Mouse (Mus musculus) kidney, postnatal 0 days (tissue): ENCODE measurements around the gene Sec61b. TPM values are rescaled to one million over a fixed set of nuclear protein-coding genes. Genes with fewer than 3 reads are reported as not detected.
A peak's percentile ranks its signal among the peaks of the same experiment; 100 is the strongest.

Experiments used
- ATAC-seq: fragments of 200-750 bp; cut with Nextera tagmentation; replicated peaks from 2 replicates; pipeline ENCODE4 v1.8.0; 2017; ENCODE audit warnings: low read depth, moderate number of reproducible peaks, moderate TSS enrichment, moderate library complexity; ENCODE audit not compliant: low FRiP score
- DNase-seq: peaks from one replicate; pipeline ENCODE4 v3.0.0-alpha.2; 2016; ENCODE audit warnings: low spot score
- H3K27ac ChIP-seq: fragments of 300-500 bp; sonication (generic); 2 replicates; pipeline ENCODE4 v1.5.1; 2014; ENCODE audit warnings: mild to moderate bottlenecking
- H3K27me3 ChIP-seq: fragments of 300-500 bp; sonication (generic); 2 replicates; pipeline ENCODE4 v1.6.1; 2014; ENCODE audit warnings: low read length, mixed read lengths; ENCODE audit not compliant: insufficient read depth
- H3K36me3 ChIP-seq: fragments of 300-500 bp; sonication (generic); 2 replicates; pipeline ENCODE4 v1.6.1; 2014; ENCODE audit warnings: low read length, mixed read lengths; ENCODE audit not compliant: insufficient read depth
- H3K4me1 ChIP-seq: fragments of 300-500 bp; sonication (generic); replicated peaks from 2 replicates; pipeline ENCODE4 v1.6.1; 2014; ENCODE audit warnings: antibody characterized with exemption, low read length, mixed read lengths; ENCODE audit not compliant: insufficient read depth
- H3K4me2 ChIP-seq: fragments of 300-500 bp; sonication (generic); 2 replicates; pipeline ENCODE4 v1.6.1; 2014; ENCODE audit warnings: mild to moderate bottlenecking, low read length, moderate library complexity, mixed read lengths
- H3K4me3 ChIP-seq: fragments of 300-500 bp; sonication (generic); replicated peaks from 2 replicates; pipeline ENCODE4 v1.5.1; 2014; ENCODE audit warnings: low read depth, low read length
- H3K9ac ChIP-seq: fragments of 300-500 bp; sonication (generic); 2 replicates; pipeline ENCODE4 v1.6.1; 2014; ENCODE audit warnings: low read depth, low read length
- H3K9me3 ChIP-seq: fragments of 300-500 bp; sonication (generic); replicated peaks from 2 replicates; pipeline ENCODE4 v1.6.1; 2016; ENCODE audit warnings: low read length, inconsistent platforms, mixed read lengths
- CTCF ChIP-seq: IDR thresholded peaks from 2 replicates; pipeline ENCODE4 v1.5.1; 2016; ENCODE audit warnings: antibody characterized with exemption, low read depth, mild to moderate bottlenecking, moderate library complexity
- WGBS: fragments of 180-500 bp; shearing (Covaris S2); extraction: QIAGEN DNeasy Blood & Tissue Kit; methylation state at CpG from one replicate; pipeline ENCODE4 v1.1.7; 2014; 5-methylcytosine and 5-hydroxymethylcytosine counted together
- polyA plus RNA-seq: library from polyadenylated mRNA; unstranded; fragments of >200 nt; fragmentation: Nextera tagmentation; extraction: Ambion mirVana; gene quantifications from 2 replicates; pipeline ENCODE4 v1.2.1, GENCODE M21; 2015

Gene Sec61b
- polyA plus RNA-seq, 1 experiment from 2014 or later = 445 TPM

- no peak overlapping the region for H3K4me2 ChIP-seq
- no peak for ATAC-seq
- TF ChIP-seq CTCF = no peak
- WGBS = 35% methylated on average over 5 of the region's 5 CpGs
- H3K4me3 ChIP-seq = no peak overlapping the region
- H3K27me3 ChIP-seq = no peaks in the 10 kb centered on the region
- no peak for DNase-seq
- H3K36me3 ChIP-seq = no peaks in the 10 kb centered on the region
- no peak overlapping the region for H3K27ac ChIP-seq
- H3K4me1 ChIP-seq = no peaks in the 10 kb centered on the region
- H3K9me3 ChIP-seq = no peaks in the 10 kb centered on the region
- H3K9ac ChIP-seq = no peak overlapping the region
These were observed 25.3 kb upstream of the Sec61b start for GRCm38 (mm10) chr4:47449116-47449515.

GRCm38 (mm10) chr4:47449586-47450522, 24.6 kb upstream of the Sec61b start:
- Histone ChIP-seq H3K4me2 (no peak overlapping the region), H3K9ac (no peak overlapping the region), H3K27me3 (no peaks in the 10 kb centered on the region), H3K36me3 (no peaks in the 10 kb centered on the region), H3K9me3 (no peaks in the 10 kb centered on the region), H3K4me3 (no peak overlapping the region), H3K4me1 (no peaks in the 10 kb centered on the region), H3K27ac (no peak overlapping the region)
- no peak for TF ChIP-seq CTCF
- DNase-seq (no peak), ATAC-seq (no peak)
- 28% methylated on average over 18 of the region's 18 CpGs for WGBS

DNA sequence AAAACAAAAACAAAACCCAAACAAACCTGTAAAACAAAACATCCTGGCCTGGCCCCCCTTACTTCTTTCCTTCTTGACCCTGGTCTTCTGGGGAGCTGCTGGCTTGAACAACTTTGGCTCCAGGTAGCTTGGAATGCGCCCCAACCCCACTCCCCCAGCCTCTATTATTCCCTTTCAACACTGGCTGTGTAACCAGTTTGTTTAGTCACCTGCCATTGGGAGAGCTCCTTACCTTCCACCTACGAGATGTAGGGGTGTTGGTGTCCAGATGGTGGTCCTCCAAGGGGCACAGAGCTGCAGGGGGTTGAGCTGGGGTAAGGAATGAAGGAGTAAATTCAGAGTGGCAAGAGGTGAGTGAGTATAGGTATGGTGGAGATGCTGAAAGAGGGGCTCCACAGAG, 7.3 kb upstream of the Sec61b start:
- H3K4me3 ChIP-seq = no peak overlapping the region
- no peaks in the 10 kb centered on the region for H3K9me3 ChIP-seq
- DNase-seq = no peak
- H3K4me1 ChIP-seq = no peaks in the 10 kb centered on the region
- no peak overlapping the region for H3K9ac ChIP-seq
- H3K4me2 ChIP-seq = no peak overlapping the region
- 92% methylated on average over 2 of the region's 2 CpGs for WGBS
- no peak overlapping the region for H3K27ac ChIP-seq
- H3K27me3 ChIP-seq = no peaks in the 10 kb centered on the region
- peaks cover 37% of the 10 kb centered on the region for H3K36me3 ChIP-seq
- ATAC-seq = no peak
- TF ChIP-seq CTCF = no peak

DNA sequence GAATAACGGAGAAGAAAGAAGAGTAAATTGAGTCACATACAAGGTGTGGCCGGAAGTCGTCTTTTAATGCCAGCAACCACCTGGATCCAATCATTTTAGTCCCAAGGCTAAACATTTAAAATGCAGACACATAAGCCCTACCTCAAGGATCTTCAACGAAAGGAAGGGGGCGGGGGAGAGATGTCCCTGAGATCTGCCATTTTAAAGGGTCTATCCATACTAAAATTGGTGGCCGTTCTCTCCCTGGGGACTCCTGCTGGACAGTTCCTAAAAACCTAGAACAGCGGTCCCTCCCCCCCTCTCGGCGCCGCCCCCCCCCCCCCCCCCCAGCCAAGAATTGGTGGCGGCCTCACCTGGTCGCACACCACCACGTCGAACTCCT, 881 bp upstream of the Sec61b start:
- H3K4me2 ChIP-seq = peak overlapping the region; percentile 76
- H3K27ac ChIP-seq = peak overlapping the region; percentile 96
- H3K4me3 ChIP-seq = peak overlapping the region; percentile 85
- no peaks in the 10 kb centered on the region for H3K9me3 ChIP-seq
- H3K9ac ChIP-seq = peak overlapping the region; percentile 87
- peak; percentile 22; the same call in 1 of the 2 replicates for TF ChIP-seq CTCF
- DNase-seq = peak; percentile 74
- H3K36me3 ChIP-seq = peaks cover 37% of the 10 kb centered on the region
- WGBS = 3% methylated on average over 10 of the region's 14 CpGs
- ATAC-seq = no peak
- peaks cover 7% of the 10 kb centered on the region; the same call in 1 of the 2 replicates for H3K4me1 ChIP-seq
- no peaks in the 10 kb centered on the region for H3K27me3 ChIP-seq

DNA sequence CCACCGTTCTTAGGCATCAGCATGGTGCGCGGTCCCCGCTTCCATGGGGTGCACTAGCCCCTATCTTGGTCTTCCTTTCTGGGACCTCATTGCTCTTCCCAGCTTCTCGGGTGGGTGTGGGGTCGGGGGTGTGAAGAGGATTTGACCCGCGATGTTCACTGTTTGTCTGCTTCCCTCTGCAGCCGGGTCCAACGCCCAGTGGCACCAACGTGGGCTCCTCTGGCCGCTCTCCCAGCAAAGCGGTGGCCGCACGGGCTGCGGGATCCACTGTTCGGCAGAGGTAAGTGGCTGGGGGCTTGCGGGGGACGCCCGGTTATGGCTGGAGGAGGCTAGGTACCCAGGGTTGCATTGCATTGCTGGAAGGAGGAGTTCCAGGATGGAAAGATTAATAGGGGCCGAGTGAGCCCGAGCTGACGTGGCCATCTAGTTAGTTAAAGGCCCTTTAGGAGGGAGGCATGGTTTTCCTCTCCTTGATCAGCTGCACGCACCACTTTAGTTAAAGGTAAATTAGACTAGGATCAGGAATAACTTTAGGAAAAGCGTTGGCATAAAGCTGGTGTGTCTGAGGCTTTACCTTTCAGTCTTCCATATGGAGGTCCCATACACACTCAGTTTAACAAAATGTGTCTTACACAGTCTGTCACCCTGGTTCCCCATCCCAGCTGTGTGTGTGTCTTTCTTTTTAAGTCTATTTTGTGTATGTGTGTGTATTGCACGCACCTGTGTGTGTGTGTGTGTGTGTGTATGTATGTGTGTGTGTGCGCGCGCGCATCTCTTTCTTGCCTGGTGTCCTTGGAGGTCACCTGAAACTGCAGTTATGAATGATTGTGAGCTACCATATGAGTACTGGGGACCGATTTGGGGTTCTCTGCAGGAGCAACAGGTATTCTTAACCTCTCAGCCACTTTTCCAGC, 529 bp downstream of the Sec61b start:
- Histone ChIP-seq H3K9ac (peak overlapping the region; percentile 87), H3K4me2 (peak overlapping the region; percentile 76), H3K36me3 (peaks cover 33% of the 10 kb centered on the region), H3K9me3 (no peaks in the 10 kb centered on the region), H3K27ac (peak overlapping the region; percentile 96), H3K27me3 (no peaks in the 10 kb centered on the region), H3K4me3 (peak overlapping the region; percentile 85), H3K4me1 (peaks cover 7% of the 10 kb centered on the region; the same call in 1 of the 2 replicates)
- ATAC-seq (peak; percentile 22), DNase-seq (peak; percentile 38)
- TF ChIP-seq CTCF = no peak
- 12% methylated on average over 31 of the region's 31 CpGs for WGBS

DNA sequence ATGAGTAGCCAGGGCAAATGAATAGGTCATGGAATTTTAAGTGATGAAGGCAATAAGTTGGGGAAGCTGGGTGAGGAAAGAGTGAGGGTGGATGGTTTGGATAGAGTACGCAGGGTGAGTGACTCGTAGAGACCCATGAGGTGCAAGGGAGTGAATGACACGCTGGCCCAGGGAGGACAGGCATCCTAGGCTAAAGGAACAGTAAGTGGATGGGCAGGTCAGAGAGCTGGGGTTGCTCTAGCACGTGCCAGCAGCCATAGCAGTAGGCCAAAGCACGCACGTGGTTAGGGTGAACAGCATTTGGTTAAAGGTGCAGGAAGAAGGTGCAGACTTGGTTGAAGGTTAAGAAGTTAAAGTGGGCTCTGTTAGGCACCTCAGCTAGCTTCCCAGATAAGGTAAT, 3.1 kb downstream of the Sec61b start:
- Histone ChIP-seq H3K4me3 (no peak overlapping the region), H3K27ac (no peak overlapping the region), H3K36me3 (peaks cover 29% of the 10 kb centered on the region; the same call in 1 of the 2 replicates), H3K9me3 (no peaks in the 10 kb centered on the region), H3K4me2 (no peak overlapping the region), H3K27me3 (no peaks in the 10 kb centered on the region), H3K4me1 (peaks cover 7% of the 10 kb centered on the region; the same call in 1 of the 2 replicates), H3K9ac (no peak overlapping the region)
- ATAC-seq = no peak
- no peak for TF ChIP-seq CTCF
- 93% methylated on average over 6 of the region's 6 CpGs for WGBS
- DNase-seq = no peak
